In genomic region chr9:57459707-57460106, GRCm38 (mm10) we compare ENCODE assay signal across 18 mouse cellular contexts. TPM values are rescaled to one million over a fixed set of nuclear protein-coding genes. Genes with fewer than 3 reads are reported as not detected.
A peak's percentile ranks its signal among the peaks of the same experiment; 100 is the strongest.
DNase-seq lines count a peak whose midpoint lies in the region; ATAC-seq and TF ChIP-seq lines count a peak whose summit lies in the region.
"Had no signal": no experiment of that assay in that cellular context is flagged by ENCODE, and none has a peak within 500 bp of the region (broad histone marks: within the 10 kb centered on the region; RNA-seq: fewer than 3 reads in every experiment).

No protein-coding gene starts in this region.

- H3K27me3 ChIP-seq in lung, postnatal 0 days (replicated peaks; ENCODE audit: insufficient read depth, low read length) = no peaks in the 10 kb centered on the region
- H3K27me3 ChIP-seq: heart, embryonic 13.5 days; limb, embryonic 12.5 days; midbrain, embryonic 13.5 days had no signal

- no peak overlapping the region for H3K4me2 ChIP-seq in lung, postnatal 0 days (replicated peaks; ENCODE audit: low read depth, low read length)
- H3K4me2 ChIP-seq: heart, embryonic 13.5 days; hindbrain, embryonic 14.5 days; limb, embryonic 12.5 days; midbrain, embryonic 13.5 days had no signal

- no peak for ATAC-seq in lung, postnatal 0 days
- ATAC-seq: activated CD4-positive, CD25-positive, alpha-beta regulatory T cell, adult 4 months; midbrain, embryonic 13.5 days had no signal

- intact Hi-C loops in gastrocnemius, adult 2 months (cut with DNase I) = no loop called here

- no peaks in the 10 kb centered on the region for H3K9me3 ChIP-seq in lung, postnatal 0 days (ENCODE audit: low read length)
- H3K9me3 ChIP-seq: embryonic facial prominence, embryonic 10.5 days; heart, embryonic 13.5 days; limb, embryonic 12.5 days; midbrain, embryonic 13.5 days had no signal

- TF ChIP-seq EP300 in lung, postnatal 0 days (IDR thresholded peaks at IDR 0.05) = no peak

- H3K4me1 ChIP-seq in lung, postnatal 0 days (ENCODE audit: insufficient read depth, low read depth, low read length) = no peaks in the 10 kb centered on the region
- H3K4me1 ChIP-seq: embryonic facial prominence, embryonic 10.5 days; heart, embryonic 13.5 days; limb, embryonic 12.5 days had no signal

- H3K27ac ChIP-seq in gastrocnemius, adult 2 months = no peak overlapping the region
- no peak overlapping the region for H3K27ac ChIP-seq in lung, postnatal 0 days (ENCODE audit: low read length)
- H3K27ac ChIP-seq: embryonic facial prominence, embryonic 10.5 days; heart, embryonic 13.5 days; hindbrain, embryonic 14.5 days; limb, embryonic 12.5 days; midbrain, embryonic 13.5 days had no signal

- no peak overlapping the region for H3K9ac ChIP-seq in lung, postnatal 0 days (replicated peaks; ENCODE audit: low read depth)
- H3K9ac ChIP-seq: heart, embryonic 13.5 days; hindbrain, embryonic 14.5 days; limb, embryonic 12.5 days; midbrain, embryonic 13.5 days had no signal

- TF ChIP-seq CTCF in gastrocnemius, adult 2 months (IDR thresholded peaks at IDR 0.05) = peak; percentile 19; the same call in 1 of the 2 replicates
- TF ChIP-seq CTCF in lung, postnatal 0 days (IDR thresholded peaks at IDR 0.05) = peak; percentile 34; the same call in 1 of the 2 replicates

- H3K4me3 ChIP-seq in gastrocnemius, adult 2 months = no peak overlapping the region
- no peak overlapping the region for H3K4me3 ChIP-seq in lung, postnatal 0 days (ENCODE audit: low read depth, low read length)
- H3K4me3 ChIP-seq: embryonic facial prominence, embryonic 10.5 days; heart, embryonic 13.5 days; limb, embryonic 12.5 days; midbrain, embryonic 13.5 days had no signal

- WGBS in lung, postnatal 0 days = 95% methylated on average over 2 of the region's 2 CpGs

- no peaks in the 10 kb centered on the region for H3K36me3 ChIP-seq in lung, postnatal 0 days (ENCODE audit: insufficient read depth, low read length)
- H3K36me3 ChIP-seq: embryonic facial prominence, embryonic 10.5 days; heart, embryonic 13.5 days; limb, embryonic 12.5 days had no signal

- no peak for DNase-seq in gastrocnemius, adult 2 months
- no peak for DNase-seq in gastrocnemius, adult 18-20 months (ENCODE audit: low spot score)
- no peak for DNase-seq in lung, postnatal 0 days (ENCODE audit: low spot score)
- DNase-seq in lung, adult 18-20 months = no peak
- peak; percentile 10 for DNase-seq in MEL-GATA-1-ER (ENCODE audit: extremely low read depth, low read depth)
- peak; percentile 7 for DNase-seq in mesoderm, embryonic 11.5 days (ENCODE audit: low read depth, low spot score)
- DNase-seq in heart, postnatal 4 days = no peak
- no peak for DNase-seq in urinary bladder, adult 2 months (ENCODE audit: low spot score)
- DNase-seq: cerebellum, postnatal 10 days; kidney, postnatal 10 days; layer of hippocampus, postnatal 36 days had no signal

RNA-seq across cellular contexts. Expression of gene Scamp5, which starts 8.2 kb away (rescaled TPM):
- total RNA-seq in gastrocnemius, adult 2 months (2021) = under 1 TPM; 0.82 to 0.95 TPM
- 1 to 10 TPM in 1 of 2 experiments, under 1 TPM in 1; 0.98 to 1.2 TPM for total RNA-seq in gastrocnemius, adult 18-20 months (2021)
- polyA plus RNA-seq in lung, postnatal 0 days (2015; fragmentation: Nextera tagmentation; extraction: Ambion mirVana) = 3.5 and 4.0 TPM in 2 replicates
- 10 to 100 TPM; 11.6 to 11.7 TPM for total RNA-seq in heart, postnatal 4 days (2021)
- 123 and 150 TPM in 2 replicates for polyA plus RNA-seq in urinary bladder, adult 2 months (2012; rRNA removed)

RNA-seq across cellular contexts. Expression of gene Ppcdc, which starts 19.8 kb away (rescaled TPM):
- total RNA-seq in gastrocnemius, adult 2 months (2021) = 1 to 10 TPM; 7.8 to 8.1 TPM
- total RNA-seq in gastrocnemius, adult 18-20 months (2021) = 1 to 10 TPM; 6.5 to 7.9 TPM
- polyA plus RNA-seq in lung, postnatal 0 days (2015; fragmentation: Nextera tagmentation; extraction: Ambion mirVana) = 25.9 and 29.2 TPM in 2 replicates
- total RNA-seq in heart, postnatal 4 days (2021) = 1 to 10 TPM; 8.3 TPM
- 47.1 and 75.2 TPM in 2 replicates for polyA plus RNA-seq in urinary bladder, adult 2 months (2012; rRNA removed)

RNA-seq across cellular contexts. Expression of gene Rpp25, which starts 44.1 kb away (rescaled TPM):
- total RNA-seq in gastrocnemius, adult 2 months (2021) = not detected
- not detected for total RNA-seq in gastrocnemius, adult 18-20 months (2021)
- 3.3 and 3.6 TPM in 2 replicates for polyA plus RNA-seq in lung, postnatal 0 days (2015; fragmentation: Nextera tagmentation; extraction: Ambion mirVana)
- total RNA-seq in heart, postnatal 4 days (2021) = 1 to 10 TPM; 7.8 to 9.4 TPM
- 1.7 and 2.8 TPM in 2 replicates for polyA plus RNA-seq in urinary bladder, adult 2 months (2012; rRNA removed)
- total RNA-seq: gastrocnemius, adult 8-10 months had no signal
- polyA plus RNA-seq: activated CD4-positive, CD25-positive, alpha-beta regulatory T cell, adult 4 months had no signal

Comparison
In these comparisons a context has a peak if more than half of its experiments do, and no peak if none do; other contexts are left out.
1. DNase-seq: peak in MEL-GATA-1-ER (single experiment) and mesoderm, embryonic 11.5 days (single experiment); none in gastrocnemius, adult 2 months (single experiment), gastrocnemius, adult 18-20 months (single experiment), lung, postnatal 0 days (single experiment), lung, adult 18-20 months (0 of 2), heart, postnatal 4 days (single experiment) and urinary bladder, adult 2 months (single experiment).
2. RNA of gene Scamp5, which starts 8.2 kb away (total RNA-seq): 11.6 to 11.7 TPM in heart, postnatal 4 days; 0.98 to 1.2 TPM in gastrocnemius, adult 18-20 months and 0.82 to 0.95 TPM in gastrocnemius, adult 2 months; every median in the first group is over 4 times any median in the second.
3. RNA of gene Rpp25, which starts 44.1 kb away (total RNA-seq): 7.8 to 9.4 TPM in heart, postnatal 4 days; not detected in gastrocnemius, adult 18-20 months and not detected in gastrocnemius, adult 2 months; every median in the first group is over 4 times any median in the second.